ENCODE assay signal across 9 mouse cellular contexts in the genomic region with DNA sequence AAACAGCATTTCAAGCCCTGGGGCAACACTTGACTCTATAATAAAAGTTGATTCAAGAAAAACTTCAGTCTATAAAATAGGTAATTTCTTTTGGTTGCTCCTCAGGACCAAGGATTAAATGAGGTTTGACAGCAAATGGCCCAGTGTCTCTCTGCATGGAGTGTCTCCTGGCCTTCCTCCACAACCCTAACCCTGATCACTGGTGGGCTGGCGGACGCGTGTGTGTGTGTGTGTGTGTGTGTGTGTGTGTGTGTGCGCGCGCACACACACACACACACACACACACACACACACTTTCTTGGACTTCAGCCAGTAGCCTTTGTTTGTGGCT. TPM values are rescaled to one million over a fixed set of nuclear protein-coding genes. Genes with fewer than 3 reads are reported as not detected.
DNase-seq lines count a peak whose midpoint lies in the region; ATAC-seq lines count a peak whose summit lies in the region.
"Had no signal": no experiment of that assay in that cellular context is flagged by ENCODE, and none has a peak within 500 bp of the region (broad histone marks: within the 10 kb centered on the region; RNA-seq: fewer than 3 reads in every experiment).

No protein-coding gene starts in this region.

- peak overlapping the region; percentile 44 for H3K4me3 ChIP-seq in kidney, embryonic 14.5 days (ENCODE audit: low read length)
- H3K4me3 ChIP-seq in forebrain, embryonic 11.5 days (ENCODE audit: low read depth, low read length), result peak overlapping the region; percentile 57
- H3K4me3 ChIP-seq in limb, embryonic 12.5 days (replicated peaks), result peak overlapping the region; percentile 59
- H3K4me3 ChIP-seq in neural tube, embryonic 15.5 days (replicated peaks), result peak overlapping the region; percentile 54

- DNase-seq in kidney, postnatal 36 days, result no peak
- DNase-seq in forebrain, embryonic 11.5 days (ENCODE audit: low spot score), result no peak
- no peak for DNase-seq in urinary bladder, postnatal 25 days (ENCODE audit: low spot score)
- no peak for DNase-seq in embryo, embryonic 11 days
- DNase-seq in cerebellum, adult 11-12 months, result no peak
- DNase-seq: thymus, adult 18-20 months had no signal

- H3K9ac ChIP-seq in kidney, embryonic 14.5 days (ENCODE audit: low read depth, low read length), result peak overlapping the region; percentile 62
- peak overlapping the region; percentile 76 for H3K9ac ChIP-seq in forebrain, embryonic 11.5 days (ENCODE audit: low read length)
- peak overlapping the region; percentile 67 for H3K9ac ChIP-seq in limb, embryonic 12.5 days (replicated peaks)
- no peak overlapping the region for H3K9ac ChIP-seq in neural tube, embryonic 15.5 days (replicated peaks)

- 0 out of 2 replicates have a peak overlapping the region, but pooled peaks have one; percentile 27 for H3K27ac ChIP-seq in kidney, embryonic 14.5 days (ENCODE audit: low read depth, low read length)
- no peak overlapping the region for H3K27ac ChIP-seq in forebrain, embryonic 11.5 days (ENCODE audit: low read depth, low read length)
- H3K27ac ChIP-seq in limb, embryonic 12.5 days, result no peak overlapping the region
- H3K27ac ChIP-seq in neural tube, embryonic 15.5 days (replicated peaks), result no peak overlapping the region

- H3K27me3 ChIP-seq in kidney, embryonic 14.5 days (ENCODE audit: control insufficient read depth, insufficient read depth, low read length), result no peaks in the 10 kb centered on the region
- H3K27me3 ChIP-seq in forebrain, embryonic 11.5 days (ENCODE audit: control insufficient read depth, insufficient read depth, low read length), result peaks cover 7% of the 10 kb centered on the region
- H3K27me3 ChIP-seq in limb, embryonic 12.5 days, result peaks cover 17% of the 10 kb centered on the region; the same call in 1 of the 2 replicates
- no peaks in the 10 kb centered on the region for H3K27me3 ChIP-seq in neural tube, embryonic 15.5 days (replicated peaks)

- 11% methylated on average over 6 of the region's 6 CpGs for WGBS in kidney, embryonic 14.5 days
- WGBS in forebrain, embryonic 11.5 days, result 0% methylated on average over 6 of the region's 6 CpGs
- 4% methylated on average over 3 of the region's 6 CpGs for WGBS in limb, embryonic 12.5 days
- 3% methylated on average over 6 of the region's 6 CpGs for WGBS in neural tube, embryonic 15.5 days

- ATAC-seq in kidney, embryonic 14.5 days (ENCODE audit: low FRiP score, low TSS enrichment), result no peak
- no peak; the same call in 1 of the 2 replicates for ATAC-seq in forebrain, embryonic 11.5 days (replicated peaks; ENCODE audit: low FRiP score)
- ATAC-seq in limb, embryonic 12.5 days (ENCODE audit: insufficient number of reproducible peaks, insufficient read depth, low FRiP score, low TSS enrichment, low read depth), result peak; percentile 2; the same call in 1 of the 2 replicates
- ATAC-seq in neural tube, embryonic 15.5 days (ENCODE audit: low FRiP score), result peak; percentile 43; the same call in 1 of the 2 replicates

- peak overlapping the region; percentile 85 for H3K4me2 ChIP-seq in kidney, embryonic 14.5 days (replicated peaks; ENCODE audit: low read depth, low read length)
- H3K4me2 ChIP-seq in forebrain, embryonic 11.5 days (ENCODE audit: low read depth, low read length, severe bottlenecking), result peak overlapping the region; percentile 85
- H3K4me2 ChIP-seq in limb, embryonic 12.5 days, result peak overlapping the region; percentile 91
- H3K4me2 ChIP-seq in neural tube, embryonic 15.5 days, result peak overlapping the region; percentile 97

- no peaks in the 10 kb centered on the region for H3K4me1 ChIP-seq in kidney, embryonic 14.5 days (ENCODE audit: control insufficient read depth, insufficient read depth, low read length)
- H3K4me1 ChIP-seq in forebrain, embryonic 11.5 days (replicated peaks; ENCODE audit: control insufficient read depth, insufficient read depth, low read length), result peaks cover 15% of the 10 kb centered on the region; the same call in 1 of the 2 replicates
- H3K4me1 ChIP-seq in limb, embryonic 12.5 days (replicated peaks), result peaks cover 26% of the 10 kb centered on the region
- peaks cover 18% of the 10 kb centered on the region for H3K4me1 ChIP-seq in neural tube, embryonic 15.5 days

- H3K9me3 ChIP-seq in kidney, embryonic 14.5 days (ENCODE audit: control insufficient read depth, low read length), result no peaks in the 10 kb centered on the region
- H3K9me3 ChIP-seq in forebrain, embryonic 11.5 days (ENCODE audit: control insufficient read depth, low read length), result no peaks in the 10 kb centered on the region
- H3K9me3 ChIP-seq in limb, embryonic 12.5 days, result no peaks in the 10 kb centered on the region
- no peaks in the 10 kb centered on the region for H3K9me3 ChIP-seq in neural tube, embryonic 15.5 days (replicated peaks)

- no peaks in the 10 kb centered on the region for H3K36me3 ChIP-seq in kidney, embryonic 14.5 days (ENCODE audit: control insufficient read depth, insufficient read depth, low read length)
- no peaks in the 10 kb centered on the region for H3K36me3 ChIP-seq in forebrain, embryonic 11.5 days (ENCODE audit: control insufficient read depth, insufficient read depth, low read length)
- no peaks in the 10 kb centered on the region for H3K36me3 ChIP-seq in limb, embryonic 12.5 days
- H3K36me3 ChIP-seq in neural tube, embryonic 15.5 days, result no peaks in the 10 kb centered on the region

RNA-seq across cellular contexts. Expression of gene Greb1, which starts 0.8 kb away (rescaled TPM):
- 6.6 and 8.6 TPM in 2 replicates for polyA plus RNA-seq in kidney, embryonic 14.5 days (2014; fragmentation: Nextera tagmentation; extraction: Ambion mirVana)
- polyA plus RNA-seq in forebrain, embryonic 11.5 days (2014; fragmentation: Nextera tagmentation; extraction: Ambion mirVana), result 7.1 and 7.7 TPM in 2 replicates
- 6.4 and 8.1 TPM in 2 replicates for polyA plus RNA-seq in limb, embryonic 12.5 days (2016; fragmentation: Nextera tagmentation; extraction: Ambion mirVana)
- polyA plus RNA-seq in neural tube, embryonic 15.5 days (2015; fragmentation: Nextera tagmentation; extraction: Ambion mirVana), result 0.67 and 1.9 TPM in 2 replicates

RNA-seq across cellular contexts. Expression of gene E2f6, which starts 10.9 kb away (rescaled TPM):
- 36.8 and 56.7 TPM in 2 replicates for polyA plus RNA-seq in kidney, embryonic 14.5 days (2014; fragmentation: Nextera tagmentation; extraction: Ambion mirVana)
- 77.4 and 89.1 TPM in 2 replicates for polyA plus RNA-seq in forebrain, embryonic 11.5 days (2014; fragmentation: Nextera tagmentation; extraction: Ambion mirVana)
- 75.8 and 76.6 TPM in 2 replicates for polyA plus RNA-seq in limb, embryonic 12.5 days (2016; fragmentation: Nextera tagmentation; extraction: Ambion mirVana)
- 26.3 and 31.2 TPM in 2 replicates for polyA plus RNA-seq in neural tube, embryonic 15.5 days (2015; fragmentation: Nextera tagmentation; extraction: Ambion mirVana)

Comparison
In these comparisons a context has a peak if more than half of its experiments do, and no peak if none do; other contexts are left out.
1. ATAC-seq: peak in limb, embryonic 12.5 days (single experiment) and neural tube, embryonic 15.5 days (single experiment); none in kidney, embryonic 14.5 days (single experiment) and forebrain, embryonic 11.5 days (single experiment).
2. Peak in every context shown above with its lines, with median percentiles within 50 percentile points of each other: H3K4me2 ChIP-seq and H3K4me3 ChIP-seq.